ENCODE assay signal across 8 mouse cellular contexts in genomic region chr19:6141394-6141749, GRCm38 (mm10). TPM values are rescaled to one million over a fixed set of nuclear protein-coding genes. Genes with fewer than 3 reads are reported as not detected.
A peak's percentile ranks its signal among the peaks of the same experiment; 100 is the strongest.
DNase-seq lines count a peak whose midpoint lies in the region; ATAC-seq and TF ChIP-seq lines count a peak whose summit lies in the region.

Gene Arl2 (minus strand): TSS chr19:6141548.

- TF ChIP-seq EP300 in heart, postnatal 0 days (IDR thresholded peaks at IDR 0.05; ENCODE audit: low read depth), result no peak

- H3K4me1 ChIP-seq in forebrain, embryonic 11.5 days (replicated peaks; ENCODE audit: control insufficient read depth, insufficient read depth, low read length), result 0 out of 2 replicates have a peak, but pooled peaks cover 6% of the 10 kb centered on the region
- H3K4me1 ChIP-seq in heart, postnatal 0 days (ENCODE audit: control insufficient read depth, insufficient read depth), result peaks cover 2% of the 10 kb centered on the region; the same call in 1 of the 2 replicates
- peaks cover 27% of the 10 kb centered on the region for H3K4me1 ChIP-seq in liver, embryonic 15.5 days (replicated peaks)
- H3K4me1 ChIP-seq in neural tube, embryonic 11.5 days (ENCODE audit: control insufficient read depth, insufficient read depth, low read length), result no peaks in the 10 kb centered on the region
- H3K4me1 ChIP-seq in testis, adult 2 months (ENCODE audit: control insufficient read depth, insufficient read depth, low read length), result peaks cover 7% of the 10 kb centered on the region

- TF ChIP-seq CTCF in heart, postnatal 0 days (IDR thresholded peaks at IDR 0.05; ENCODE audit: low read depth), result peak; percentile 55
- TF ChIP-seq CTCF in testis, adult 2 months (IDR thresholded peaks at IDR 0.05; ENCODE audit: control insufficient read depth, insufficient read depth, insufficient replicate concordance, low read depth, low read length), result peak; percentile 54; the same call in 1 of the 2 replicates

- TF ChIP-seq POLR2A in testis, adult 2 months (IDR thresholded peaks at IDR 0.05; ENCODE audit: control insufficient read depth, low read depth, low read length), result no peak

- peak; percentile 72 for ATAC-seq in forebrain, embryonic 11.5 days (replicated peaks; ENCODE audit: low FRiP score)
- peak; percentile 69 for ATAC-seq in heart, postnatal 0 days (ENCODE audit: insufficient read depth, low read depth)
- peak; percentile 74 for ATAC-seq in liver, embryonic 15.5 days (ENCODE audit: insufficient read depth)
- peak; percentile 78 for ATAC-seq in neural tube, embryonic 11.5 days (ENCODE audit: insufficient read depth, low FRiP score, low TSS enrichment)

- no peaks in the 10 kb centered on the region for H3K9me3 ChIP-seq in forebrain, embryonic 11.5 days (ENCODE audit: control insufficient read depth, low read length)
- H3K9me3 ChIP-seq in heart, postnatal 0 days (replicated peaks; ENCODE audit: control insufficient read depth, low read length), result no peaks in the 10 kb centered on the region
- no peaks in the 10 kb centered on the region for H3K9me3 ChIP-seq in liver, embryonic 15.5 days (replicated peaks)
- H3K9me3 ChIP-seq in neural tube, embryonic 11.5 days (ENCODE audit: control insufficient read depth, low read length), result no peaks in the 10 kb centered on the region

- H3K9ac ChIP-seq in forebrain, embryonic 11.5 days (ENCODE audit: low read length), result peak within 1 kb of the TSS; percentile 83
- peak within 1 kb of the TSS; percentile 67 for H3K9ac ChIP-seq in heart, postnatal 0 days (replicated peaks; ENCODE audit: low read depth, low read length)
- H3K9ac ChIP-seq in liver, embryonic 15.5 days, result peak within 1 kb of the TSS; percentile 88
- H3K9ac ChIP-seq in neural tube, embryonic 11.5 days (ENCODE audit: low read length), result peak within 1 kb of the TSS; percentile 76

- H3K4me3 ChIP-seq in forebrain, embryonic 11.5 days (ENCODE audit: low read depth, low read length), result peak within 1 kb of the TSS; percentile 68
- peak within 1 kb of the TSS; percentile 61 for H3K4me3 ChIP-seq in heart, postnatal 0 days (ENCODE audit: low read depth, low read length)
- H3K4me3 ChIP-seq in liver, embryonic 15.5 days (replicated peaks), result peak within 1 kb of the TSS; percentile 87
- peak within 1 kb of the TSS; percentile 56 for H3K4me3 ChIP-seq in neural tube, embryonic 11.5 days (ENCODE audit: low read depth, low read length)
- H3K4me3 ChIP-seq in testis, adult 2 months (ENCODE audit: control insufficient read depth, low read depth, low read length), result peak within 1 kb of the TSS; percentile 97

- peak; percentile 97 for DNase-seq in ES-CJ7 (ENCODE audit: low read depth, low spot score)
- DNase-seq in c-Kit-positive CD71-negative TER-119-negative erythroid progenitor cells, embryonic 14.5 days (ENCODE audit: low read depth), result peak; percentile 89
- peak; percentile 87 for DNase-seq in forebrain, embryonic 11.5 days (ENCODE audit: low spot score)
- peak; percentile 84 for DNase-seq in heart, postnatal 0 days (ENCODE audit: low spot score)
- DNase-seq in kidney, postnatal 36 days, result peak; percentile 87 to 88
- peak; percentile 87 for DNase-seq in neural tube, embryonic 11.5 days (ENCODE audit: low spot score)

- 2% methylated on average over 15 of the region's 15 CpGs for WGBS in forebrain, embryonic 11.5 days
- under 1% methylated on average over 15 of the region's 15 CpGs for WGBS in heart, postnatal 0 days
- WGBS in liver, embryonic 15.5 days (ENCODE audit: insufficient replicate concordance), result under 1% methylated on average over 15 of the region's 15 CpGs
- under 1% methylated on average over 15 of the region's 15 CpGs for WGBS in neural tube, embryonic 11.5 days

- no peaks in the 10 kb centered on the region for H3K36me3 ChIP-seq in forebrain, embryonic 11.5 days (ENCODE audit: control insufficient read depth, insufficient read depth, low read length)
- H3K36me3 ChIP-seq in heart, postnatal 0 days (replicated peaks; ENCODE audit: control insufficient read depth, insufficient read depth, low read length), result peaks cover 9% of the 10 kb centered on the region; the same call in 1 of the 2 replicates
- 0 out of 2 replicates have a peak, but pooled peaks cover 4% of the 10 kb centered on the region for H3K36me3 ChIP-seq in liver, embryonic 15.5 days (replicated peaks)
- peaks cover 2% of the 10 kb centered on the region for H3K36me3 ChIP-seq in neural tube, embryonic 11.5 days (ENCODE audit: control insufficient read depth, insufficient read depth, low read length)
- no peaks in the 10 kb centered on the region for H3K36me3 ChIP-seq in testis, adult 2 months (ENCODE audit: control insufficient read depth, insufficient read depth, low read length)

- H3K4me2 ChIP-seq in forebrain, embryonic 11.5 days (ENCODE audit: low read depth, low read length, severe bottlenecking), result peak within 1 kb of the TSS; percentile 79
- H3K4me2 ChIP-seq in heart, postnatal 0 days (ENCODE audit: low read depth, low read length), result peak within 1 kb of the TSS; percentile 84
- H3K4me2 ChIP-seq in liver, embryonic 15.5 days, result peak within 1 kb of the TSS; percentile 99
- peak within 1 kb of the TSS; percentile 70 for H3K4me2 ChIP-seq in neural tube, embryonic 11.5 days (ENCODE audit: low read depth)

- H3K27ac ChIP-seq in forebrain, embryonic 11.5 days (ENCODE audit: low read depth, low read length), result peak within 1 kb of the TSS; percentile 97
- peak within 1 kb of the TSS; percentile 85 for H3K27ac ChIP-seq in heart, postnatal 0 days (ENCODE audit: low read depth)
- peak within 1 kb of the TSS; percentile 99 for H3K27ac ChIP-seq in liver, embryonic 15.5 days (replicated peaks)
- H3K27ac ChIP-seq in neural tube, embryonic 11.5 days (ENCODE audit: low read depth, low read length), result peak within 1 kb of the TSS; percentile 93
- peak within 1 kb of the TSS; percentile 97 for H3K27ac ChIP-seq in testis, adult 2 months (ENCODE audit: control insufficient read depth, insufficient read depth, low read depth, low read length)

- H3K27me3 ChIP-seq in forebrain, embryonic 11.5 days (ENCODE audit: control insufficient read depth, insufficient read depth, low read length), result no peaks in the 10 kb centered on the region
- no peaks in the 10 kb centered on the region for H3K27me3 ChIP-seq in heart, postnatal 0 days (ENCODE audit: control insufficient read depth, insufficient read depth, low read length)
- H3K27me3 ChIP-seq in liver, embryonic 15.5 days, result no peaks in the 10 kb centered on the region
- no peaks in the 10 kb centered on the region for H3K27me3 ChIP-seq in neural tube, embryonic 11.5 days (ENCODE audit: control insufficient read depth, insufficient read depth, low read length)
- H3K27me3 ChIP-seq in testis, adult 2 months (ENCODE audit: control insufficient read depth, insufficient read depth, low read length), result no peaks in the 10 kb centered on the region

RNA-seq across cellular contexts. Expression of gene Arl2, which starts in this region (rescaled TPM):
- 72.2 and 79.6 TPM in 2 replicates for polyA plus RNA-seq in forebrain, embryonic 11.5 days (2014; fragmentation: Nextera tagmentation; extraction: Ambion mirVana)
- total RNA-seq in heart, postnatal 0 days (2014; rRNA removed; ENCODE audit: low replicate concordance), result 59.2 and 75.1 TPM in 2 replicates
- 96.6 and 105 TPM in 2 replicates for polyA plus RNA-seq in heart, postnatal 0 days (2015; fragmentation: Nextera tagmentation; extraction: Ambion mirVana)
- polyA plus RNA-seq in liver, embryonic 15.5 days (2015; fragmentation: Nextera tagmentation; extraction: Ambion mirVana), result 26.0 and 28.8 TPM in 2 replicates
- 82.6 and 95.1 TPM in 2 replicates for polyA plus RNA-seq in neural tube, embryonic 11.5 days (2014; fragmentation: Nextera tagmentation; extraction: Ambion mirVana)
- 61.5 and 65.5 TPM in 2 replicates for polyA plus RNA-seq in testis, adult 2 months (2012; rRNA removed)

Comparison
In these comparisons a context has a peak if more than half of its experiments do, and no peak if none do; other contexts are left out.
1. Peak in every context shown above with its lines: DNase-seq, ATAC-seq, H3K4me3 ChIP-seq and H3K27ac ChIP-seq.